Mouse (Mus musculus): ENCODE data around the gene Abi1.
A peak's percentile ranks its signal among the peaks of the same experiment; 100 is the strongest.
"Not testable (repeated sequence)": the region's sequence is repeated elsewhere in the genome, so short reads cannot be mapped to it uniquely, and the experiment has no call there.

Abi1 gene

DNA sequence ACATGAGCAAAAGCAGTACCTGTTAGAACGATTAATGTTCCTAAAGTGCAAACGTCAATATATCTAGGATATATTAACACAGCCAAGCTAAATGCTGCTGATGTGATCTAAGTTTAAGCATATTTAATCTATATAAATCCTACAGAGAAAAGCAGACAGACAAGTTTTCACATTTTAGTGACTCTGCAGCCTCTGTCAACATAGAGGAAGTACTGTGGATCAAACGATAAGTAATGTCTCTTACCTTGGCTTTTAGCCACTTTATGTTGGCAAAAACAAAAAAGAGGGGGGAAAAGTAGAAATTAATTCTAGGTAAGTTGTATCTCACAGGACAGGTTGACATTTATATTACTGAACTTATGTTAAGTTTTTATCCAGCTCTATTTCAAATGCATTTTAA is 77.1 kb downstream of the Abi1 start:
- DNase-seq (ENCODE audit: inconsistent ontology term): no peak

- no peak for DNase-seq (ENCODE audit: inconsistent ontology term)
Observed at GRCm38 (mm10) chr2:22962242-22962641, 77.8 kb downstream of the Abi1 start.

DNA sequence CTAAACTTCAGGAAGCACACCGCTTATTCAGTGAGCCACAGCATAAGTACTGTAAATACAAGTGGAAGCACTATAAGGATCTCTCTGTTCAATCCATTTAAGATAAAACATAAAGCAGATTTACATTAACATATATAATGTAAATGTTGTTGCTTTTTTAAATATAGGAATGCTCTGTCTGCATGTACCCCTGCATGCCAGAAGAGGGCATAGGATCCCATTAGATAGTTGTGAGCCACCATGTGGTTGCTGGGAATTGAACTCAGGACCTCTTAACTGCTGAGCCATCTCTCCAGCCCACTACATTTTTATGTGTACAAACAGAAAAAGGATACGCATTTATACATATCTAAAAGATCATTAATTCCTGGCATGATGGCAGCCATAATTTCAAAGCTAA is 78.4 kb downstream of the Abi1 start:
- no peak for DNase-seq (ENCODE audit: inconsistent ontology term)

GRCm38 (mm10) chr2:22957415-22957814 is 82.6 kb downstream of the Abi1 start:
- DNase-seq (ENCODE audit: inconsistent ontology term): no peak

DNA sequence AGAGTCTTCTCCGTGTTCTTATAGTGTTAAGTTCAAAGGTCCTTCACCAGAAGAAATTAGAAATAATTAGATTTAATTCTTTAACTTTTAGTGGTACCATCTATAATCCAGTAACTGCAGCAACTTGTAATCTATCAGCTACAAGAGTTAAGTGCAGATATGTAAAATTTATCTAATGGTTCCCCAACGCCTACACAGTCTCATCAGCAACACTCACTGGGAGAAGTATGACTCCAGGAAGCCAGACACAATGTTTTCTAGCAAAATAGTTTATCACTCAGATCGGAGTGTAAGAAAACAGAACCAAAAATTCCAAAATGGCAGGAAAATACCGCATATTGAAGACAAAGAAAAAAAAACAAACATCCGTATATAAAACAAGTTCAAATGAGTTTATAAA is 84.1 kb downstream of the Abi1 start:
- no peak for DNase-seq (ENCODE audit: inconsistent ontology term)

DNA sequence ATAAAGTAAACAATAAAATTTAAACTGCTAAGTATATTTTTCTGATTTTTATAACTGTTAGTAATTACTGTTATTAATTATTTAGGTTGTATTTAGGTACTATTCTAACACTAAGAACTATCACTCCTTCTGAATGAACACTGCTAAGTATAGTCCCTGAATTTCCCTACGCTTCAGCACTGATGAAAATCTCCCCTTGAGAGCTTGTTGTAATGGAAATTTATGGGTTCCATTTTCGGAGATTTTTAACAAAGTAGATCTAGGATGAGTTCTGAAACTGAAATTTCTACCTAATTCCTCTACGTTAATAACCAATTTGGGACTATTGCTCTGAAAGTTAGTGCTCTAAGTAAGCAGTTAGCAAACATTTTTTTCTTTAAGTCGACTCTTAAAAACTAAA is 85.8 kb downstream of the Abi1 start:
- no peak for DNase-seq (ENCODE audit: inconsistent ontology term)

DNA sequence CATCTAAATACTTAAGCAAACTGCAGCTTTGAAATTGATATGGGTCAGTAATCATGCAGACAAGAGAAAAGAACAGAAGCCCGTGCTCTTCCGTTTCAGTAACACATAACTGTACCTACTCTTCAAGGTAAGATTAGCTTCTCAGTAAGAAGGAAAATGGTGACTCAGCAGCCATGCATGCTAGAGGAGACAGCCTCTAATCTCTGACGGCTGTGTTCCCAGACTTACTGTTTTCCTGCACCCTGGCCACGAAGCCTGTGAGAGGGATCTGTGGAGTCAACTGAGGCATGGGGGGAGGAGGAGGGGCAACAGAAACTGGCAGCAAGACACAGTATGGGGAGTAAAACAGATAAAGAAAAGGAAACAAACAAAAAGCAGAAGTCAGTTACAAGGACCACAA is 90.1 kb downstream of the Abi1 start:
- no peak for DNase-seq (ENCODE audit: inconsistent ontology term)

DNA sequence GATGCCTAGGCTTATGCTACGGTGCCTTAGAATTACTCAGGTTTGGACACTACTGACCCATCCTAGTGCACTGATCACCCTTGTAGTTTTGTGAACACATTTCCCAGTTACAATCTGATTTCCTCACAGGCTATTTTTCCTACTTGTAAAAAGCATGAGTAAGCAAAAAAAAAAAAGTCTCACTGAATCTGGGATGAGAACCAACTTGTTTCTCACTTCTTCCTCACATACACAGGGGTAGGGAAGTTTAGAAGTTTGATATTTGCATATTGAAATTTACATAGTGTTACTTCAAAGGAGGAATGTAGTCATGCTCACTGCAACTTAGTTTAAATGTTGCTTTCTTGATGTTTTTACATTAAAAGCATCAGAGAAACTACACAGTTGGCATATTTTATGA is 106.5 kb downstream of the Abi1 start:
- DNase-seq (ENCODE audit: inconsistent ontology term): no peak

GRCm38 (mm10) chr2:22928259-22928658 is 111.8 kb downstream of the Abi1 start:
- DNase-seq (ENCODE audit: inconsistent ontology term): no peak

- DNase-seq (ENCODE audit: inconsistent ontology term): not testable (repeated sequence)
Observed at GRCm38 (mm10) chr2:22925911-22926310, 114.1 kb downstream of the Abi1 start.

DNA sequence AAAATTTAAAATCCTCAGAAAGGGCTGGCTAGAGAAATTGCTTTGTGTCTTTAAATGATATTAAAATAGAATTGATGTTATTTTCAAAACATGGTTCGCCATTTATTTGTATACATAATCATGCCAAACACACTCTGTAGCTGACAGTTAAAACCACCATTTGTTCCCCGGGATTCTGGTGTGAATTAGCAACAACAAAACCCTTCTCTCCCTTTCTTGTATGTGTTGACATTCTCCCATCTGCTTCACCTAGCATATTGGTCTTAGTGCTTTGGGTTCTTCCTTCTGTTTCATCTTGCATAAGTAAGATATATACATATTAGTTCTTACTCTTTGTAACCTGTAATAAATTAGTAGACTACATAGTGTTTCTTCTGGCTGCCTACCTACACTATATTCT is 121.4 kb downstream of the Abi1 start:
- DNase-seq (ENCODE audit: inconsistent ontology term): no peak

GRCm38 (mm10) chr2:22914421-22914820 is 125.6 kb downstream of the Abi1 start:
- DNase-seq (ENCODE audit: inconsistent ontology term): no peak

GRCm38 (mm10) chr2:22903947-22904346 is 136.1 kb downstream of the Abi1 start:
- no peak for DNase-seq (ENCODE audit: inconsistent ontology term)

- peak; percentile 95 for DNase-seq (ENCODE audit: inconsistent ontology term)
Observed at GRCm38 (mm10) chr2:22895282-22896273, 144.5 kb downstream of the Abi1 start, which contains the start of gene Pdss1. Gene Pdss1 (plus strand): TSS chr2:22895522.

DNA sequence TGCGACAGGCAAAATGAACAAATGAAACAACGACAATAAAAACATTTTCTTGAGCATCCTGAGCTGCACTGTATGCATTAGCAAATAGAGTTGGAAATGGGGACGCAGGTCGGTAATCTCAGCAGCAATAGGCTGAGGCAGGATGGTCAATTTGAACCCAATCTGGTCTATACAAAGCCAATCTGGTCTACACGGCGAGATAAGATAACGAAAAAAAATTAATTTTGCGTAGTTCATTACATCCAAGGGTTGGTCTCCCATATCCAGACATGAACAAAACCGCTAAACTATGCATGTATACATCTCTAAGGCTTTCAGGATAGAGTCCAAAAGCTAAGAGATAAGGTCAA is 145.1 kb downstream of the Abi1 start:
- no peak for DNase-seq (ENCODE audit: inconsistent ontology term)

Data from Muller cell, postnatal 12 days (primary cell).